9 mouse cellular contexts compared by ENCODE assay signal in genomic region chr17:88954011-88954410, GRCm38 (mm10).
DNase-seq lines count a peak whose midpoint lies in the region; ATAC-seq and TF ChIP-seq lines count a peak whose summit lies in the region.
"Had no signal": no experiment of that assay in that cellular context is flagged by ENCODE, and none has a peak within 500 bp of the region (broad histone marks: within the 10 kb centered on the region; RNA-seq: fewer than 3 reads in every experiment).

No protein-coding gene starts in this region.

- intact Hi-C loops in gastrocnemius, adult 2 months (cut with DNase I), result no loop called here

- H3K27ac ChIP-seq in gastrocnemius, adult 2 months, result no peak overlapping the region
- H3K27ac ChIP-seq in midbrain, embryonic 10.5 days (replicated peaks), result no peak overlapping the region
- H3K27ac ChIP-seq: limb, embryonic 15.5 days had no signal

- H3K4me1 ChIP-seq in midbrain, embryonic 10.5 days, result no peaks in the 10 kb centered on the region
- H3K4me1 ChIP-seq: limb, embryonic 15.5 days had no signal

- ATAC-seq in monocyte, adult 5-6 weeks (replicated peaks; ENCODE audit: insufficient number of reproducible peaks, low FRiP score, low TSS enrichment, poor library complexity, severe bottlenecking), result no peak

- no peak overlapping the region for H3ac ChIP-seq in C2C12 (ENCODE audit: control insufficient read depth, insufficient read length, low read depth)

- no peaks in the 10 kb centered on the region for H3K9me3 ChIP-seq in midbrain, embryonic 10.5 days (replicated peaks)
- H3K9me3 ChIP-seq: limb, embryonic 15.5 days had no signal

- DNase-seq in gastrocnemius, adult 2 months, result no peak
- no peak for DNase-seq in gastrocnemius, adult 8-10 months (ENCODE audit: low spot score in 2 of 2)
- DNase-seq in cerebellum, postnatal 10 days, result peak; percentile 78 to 81
- DNase-seq in frontal cortex, postnatal 36 days (ENCODE audit: low spot score in 2 of 2), result peak; percentile 55 to 86
- peak; percentile 64 to 74 for DNase-seq in layer of hippocampus, adult 8-10 months (ENCODE audit: low spot score in 2 of 2)
- DNase-seq in midbrain, embryonic 10.5 days (ENCODE audit: low spot score), result peak; percentile 25

- H3K79me3 ChIP-seq in C2C12 (ENCODE audit: low read depth), result no peaks in the 10 kb centered on the region

- H3K4me3 ChIP-seq in gastrocnemius, adult 2 months, result no peak overlapping the region
- H3K4me3 ChIP-seq in C2C12 (ENCODE audit: insufficient read depth, poor library complexity, severe bottlenecking), result no peak overlapping the region
- no peak overlapping the region for H3K4me3 ChIP-seq in midbrain, embryonic 10.5 days
- H3K4me3 ChIP-seq: limb, embryonic 15.5 days had no signal

- no peaks in the 10 kb centered on the region for H3K27me3 ChIP-seq in C2C12 (ENCODE audit: control insufficient read depth, insufficient read depth, insufficient read length)
- no peaks in the 10 kb centered on the region for H3K27me3 ChIP-seq in midbrain, embryonic 10.5 days (ENCODE audit: low read depth, poor library complexity, severe bottlenecking)
- H3K27me3 ChIP-seq: limb, embryonic 15.5 days had no signal

- no peaks in the 10 kb centered on the region for H3K36me3 ChIP-seq in C2C12 (ENCODE audit: control insufficient read depth, insufficient read depth)
- H3K36me3 ChIP-seq in midbrain, embryonic 10.5 days, result no peaks in the 10 kb centered on the region
- H3K36me3 ChIP-seq: limb, embryonic 15.5 days had no signal

- no peaks in the 10 kb centered on the region for H3K79me2 ChIP-seq in C2C12 (ENCODE audit: control insufficient read depth, insufficient read depth)

- TF ChIP-seq CTCF in gastrocnemius, adult 2 months (IDR thresholded peaks at IDR 0.05), result peak; percentile 59
- TF ChIP-seq CTCF in C2C12 (IDR thresholded peaks at IDR 0.05; ENCODE audit: control insufficient read depth, insufficient read depth, insufficient read length), result peak; percentile 64

- 51% methylated on average over 5 of the region's 5 CpGs for WGBS in midbrain, embryonic 10.5 days

TF ChIP-seq in C2C12, 6 proteins besides CTCF, POLR2A, EP300 and RAD21:
- TF ChIP-seq FOSL1 (IDR thresholded peaks at IDR 0.05; ENCODE audit: insufficient read depth, low read length, poor library complexity, severe bottlenecking) (no peak), MYOD1 (IDR thresholded peaks at IDR 0.05; ENCODE audit: control insufficient read depth, insufficient read length, low read depth) (no peak), USF1 (IDR thresholded peaks at IDR 0.05; ENCODE audit: low read depth) (no peak), MAX (IDR thresholded peaks at IDR 0.05) (no peak), CEBPB (IDR thresholded peaks at IDR 0.05; ENCODE audit: low read depth) (no peak), MYOG (IDR thresholded peaks at IDR 0.05; ENCODE audit: control insufficient read depth, extremely low read depth, insufficient read length) (no peak)

Comparison
In these comparisons a context has a peak if more than half of its experiments do, and no peak if none do; other contexts are left out.
1. DNase-seq: peak in cerebellum, postnatal 10 days (2 of 2), frontal cortex, postnatal 36 days (2 of 2), layer of hippocampus, adult 8-10 months (2 of 2) and midbrain, embryonic 10.5 days (single experiment); none in gastrocnemius, adult 2 months (single experiment) and gastrocnemius, adult 8-10 months (0 of 2).